Mouse (Mus musculus): ENCODE results near the gene Dxo. TPM values are rescaled to one million over a fixed set of nuclear protein-coding genes. Genes with fewer than 3 reads are reported as not detected.

Gene Dxo
- polyA plus RNA-seq, 1 experiment from 2014 or later, result 84.9 TPM

DNA sequence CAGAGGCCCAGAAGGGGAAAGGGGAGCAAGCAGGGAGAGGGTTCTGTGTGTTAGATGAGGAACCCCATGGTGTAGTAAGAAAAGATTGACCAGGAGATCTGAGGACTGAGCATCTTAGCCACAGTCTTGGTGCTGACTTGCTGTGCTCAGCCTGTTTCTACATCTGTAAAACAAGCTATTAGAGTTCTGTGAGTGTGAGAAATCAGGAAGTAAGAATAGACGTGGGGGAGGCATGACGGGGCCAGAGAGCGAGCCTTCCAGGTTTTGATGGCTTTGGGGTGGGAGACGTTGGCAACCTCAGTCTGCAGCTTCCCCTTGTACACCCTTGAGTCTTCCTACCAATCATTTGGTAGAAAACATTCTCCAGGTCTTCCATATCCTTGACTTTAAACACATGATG lies 21.9 kb downstream of the Dxo start:
- Histone ChIP-seq H3K27ac (ENCODE audit: low read depth, low read length) (no peak overlapping the region), H3K4me3 (ENCODE audit: low read depth, low read length) (no peak overlapping the region), H3K4me1 (replicated peaks; ENCODE audit: control insufficient read depth, insufficient read depth, low read length) (no peaks in the 10 kb centered on the region), H3K9ac (ENCODE audit: low read length) (no peak overlapping the region), H3K27me3 (ENCODE audit: control insufficient read depth, insufficient read depth, low read length) (no peaks in the 10 kb centered on the region), H3K36me3 (ENCODE audit: control insufficient read depth, insufficient read depth, low read length) (peaks cover 11% of the 10 kb centered on the region; the same call in 1 of the 2 replicates), H3K4me2 (ENCODE audit: low read depth, low read length, severe bottlenecking) (no peak overlapping the region), H3K9me3 (ENCODE audit: control insufficient read depth, low read length) (no peaks in the 10 kb centered on the region)
- 92% methylated on average over 4 of the region's 4 CpGs for WGBS
- ATAC-seq (replicated peaks; ENCODE audit: low FRiP score), result no peak
- no peak for DNase-seq (ENCODE audit: low spot score)

DNA sequence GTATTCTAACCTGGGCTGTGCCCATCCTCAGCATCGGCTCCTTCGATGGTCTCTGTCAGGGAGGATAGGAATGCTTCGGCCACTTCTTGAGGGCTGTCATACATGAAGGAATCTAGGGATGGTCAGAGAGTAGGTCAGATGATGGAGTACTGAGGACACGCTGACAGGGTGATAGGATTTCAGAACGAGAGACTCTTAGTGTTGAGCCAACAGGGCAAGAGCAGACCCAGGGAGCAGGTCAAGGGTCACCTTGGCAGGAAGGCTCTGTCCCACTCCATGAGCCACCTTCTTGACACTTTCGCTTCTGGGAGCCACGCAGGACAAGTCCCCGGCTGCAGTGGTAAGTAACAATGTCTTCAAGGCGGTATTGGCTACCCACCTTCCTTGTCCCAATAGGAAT lies 23.7 kb downstream of the Dxo start:
- H3K4me1 ChIP-seq (replicated peaks; ENCODE audit: control insufficient read depth, insufficient read depth, low read length), result no peaks in the 10 kb centered on the region
- H3K27me3 ChIP-seq (ENCODE audit: control insufficient read depth, insufficient read depth, low read length), result no peaks in the 10 kb centered on the region
- H3K27ac ChIP-seq (ENCODE audit: low read depth, low read length), result no peak overlapping the region
- 89% methylated on average over 9 of the region's 9 CpGs for WGBS
- no peak overlapping the region for H3K4me3 ChIP-seq (ENCODE audit: low read depth, low read length)
- no peak overlapping the region for H3K4me2 ChIP-seq (ENCODE audit: low read depth, low read length, severe bottlenecking)
- no peak for DNase-seq (ENCODE audit: low spot score)
- no peak for ATAC-seq (replicated peaks; ENCODE audit: low FRiP score)
- peaks cover 4% of the 10 kb centered on the region; the same call in 1 of the 2 replicates for H3K36me3 ChIP-seq (ENCODE audit: control insufficient read depth, insufficient read depth, low read length)
- H3K9ac ChIP-seq (ENCODE audit: low read length), result no peak overlapping the region
- H3K9me3 ChIP-seq (ENCODE audit: control insufficient read depth, low read length), result no peaks in the 10 kb centered on the region

- Histone ChIP-seq H3K9me3 (ENCODE audit: control insufficient read depth, low read length) (no peaks in the 10 kb centered on the region), H3K27me3 (ENCODE audit: control insufficient read depth, insufficient read depth, low read length) (no peaks in the 10 kb centered on the region), H3K27ac (ENCODE audit: low read depth, low read length) (no peak overlapping the region), H3K4me2 (ENCODE audit: low read depth, low read length, severe bottlenecking) (no peak overlapping the region), H3K4me3 (ENCODE audit: low read depth, low read length) (no peak overlapping the region), H3K4me1 (replicated peaks; ENCODE audit: control insufficient read depth, insufficient read depth, low read length) (no peaks in the 10 kb centered on the region), H3K36me3 (ENCODE audit: control insufficient read depth, insufficient read depth, low read length) (no peaks in the 10 kb centered on the region), H3K9ac (ENCODE audit: low read length) (no peak overlapping the region)
- ATAC-seq (replicated peaks; ENCODE audit: low FRiP score) (no peak), DNase-seq (ENCODE audit: low spot score) (no peak)
- 74% methylated on average over 13 of the region's 13 CpGs for WGBS
Measured at GRCm38 (mm10) chr17:34861704-34862415, 25.0 kb downstream of the Dxo start.

- ATAC-seq (replicated peaks; ENCODE audit: low FRiP score), result no peak
- Histone ChIP-seq H3K9ac (ENCODE audit: low read length) (no peak within 1 kb of the TSS), H3K4me1 (replicated peaks; ENCODE audit: control insufficient read depth, insufficient read depth, low read length) (no peaks in the 10 kb centered on the region), H3K27me3 (ENCODE audit: control insufficient read depth, insufficient read depth, low read length) (no peaks in the 10 kb centered on the region), H3K4me2 (ENCODE audit: low read depth, low read length, severe bottlenecking) (no peak within 1 kb of the TSS), H3K36me3 (ENCODE audit: control insufficient read depth, insufficient read depth, low read length) (no peaks in the 10 kb centered on the region), H3K27ac (ENCODE audit: low read depth, low read length) (no peak within 1 kb of the TSS), H3K4me3 (ENCODE audit: low read depth, low read length) (no peak within 1 kb of the TSS), H3K9me3 (ENCODE audit: control insufficient read depth, low read length) (no peaks in the 10 kb centered on the region)
- 73% methylated on average over 8 of the region's 8 CpGs for WGBS
- no peak for DNase-seq (ENCODE audit: low spot score)
Measured at GRCm38 (mm10) chr17:34862416-34863081, 25.7 kb downstream of the Dxo start, which contains the start of gene Cfb. Gene Cfb, minus strand, starts transcription at chr17:34862518.

DNA sequence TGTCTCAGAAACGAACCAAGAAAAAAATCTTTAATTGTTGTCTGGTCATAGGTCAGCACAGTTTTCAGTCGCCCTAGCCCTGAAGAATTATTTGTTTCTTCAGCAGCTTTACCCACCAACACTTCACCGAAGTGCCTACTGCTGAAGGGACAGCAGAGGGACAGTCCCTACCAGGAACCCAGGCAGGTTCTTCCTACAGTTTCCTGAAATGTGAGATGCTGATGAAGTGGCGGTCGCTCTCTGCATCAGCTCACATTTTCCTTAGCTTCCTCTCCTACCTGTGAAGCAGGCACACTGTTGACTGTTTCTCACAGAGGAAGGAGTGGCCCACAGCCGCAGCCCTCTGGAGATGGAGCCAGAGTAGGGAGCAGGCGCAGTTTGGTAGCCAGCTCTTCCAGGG lies 29.2 kb downstream of the Dxo start:
- 63% methylated on average over 7 of the region's 7 CpGs for WGBS
- no peaks in the 10 kb centered on the region for H3K36me3 ChIP-seq (ENCODE audit: control insufficient read depth, insufficient read depth, low read length)
- H3K4me1 ChIP-seq (replicated peaks; ENCODE audit: control insufficient read depth, insufficient read depth, low read length), result no peaks in the 10 kb centered on the region
- no peak overlapping the region for H3K27ac ChIP-seq (ENCODE audit: low read depth, low read length)
- H3K27me3 ChIP-seq (ENCODE audit: control insufficient read depth, insufficient read depth, low read length), result no peaks in the 10 kb centered on the region
- H3K4me3 ChIP-seq (ENCODE audit: low read depth, low read length), result no peak overlapping the region
- H3K9ac ChIP-seq (ENCODE audit: low read length), result no peak overlapping the region
- no peaks in the 10 kb centered on the region for H3K9me3 ChIP-seq (ENCODE audit: control insufficient read depth, low read length)
- no peak for DNase-seq (ENCODE audit: low spot score)
- no peak overlapping the region for H3K4me2 ChIP-seq (ENCODE audit: low read depth, low read length, severe bottlenecking)
- ATAC-seq (replicated peaks; ENCODE audit: low FRiP score), result no peak

DNA sequence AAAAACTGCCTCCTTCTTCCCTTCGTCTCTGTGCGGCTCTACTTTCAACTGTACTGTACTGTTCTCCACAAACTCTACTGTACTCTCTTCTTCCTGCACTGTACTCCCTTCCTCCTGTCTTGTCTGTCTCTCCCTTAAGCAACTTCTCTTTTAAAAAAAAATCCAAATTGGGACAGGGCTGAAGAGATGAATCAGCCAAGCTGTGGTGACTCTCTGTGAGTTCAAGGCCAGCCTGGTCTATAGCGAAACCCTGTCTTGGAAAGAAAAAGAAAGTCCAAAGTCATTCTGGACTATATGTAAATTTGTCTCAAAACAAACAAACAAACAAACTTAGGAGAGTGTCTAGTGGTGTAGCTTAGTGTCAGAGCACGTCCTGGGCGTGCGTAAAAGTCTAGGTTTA lies 37.5 kb downstream of the Dxo start:
- ATAC-seq (replicated peaks; ENCODE audit: low FRiP score), result no peak
- no peak overlapping the region for H3K4me3 ChIP-seq (ENCODE audit: low read depth, low read length)
- H3K4me1 ChIP-seq (replicated peaks; ENCODE audit: control insufficient read depth, insufficient read depth, low read length), result no peaks in the 10 kb centered on the region
- no peak overlapping the region for H3K27ac ChIP-seq (ENCODE audit: low read depth, low read length)
- H3K36me3 ChIP-seq (ENCODE audit: control insufficient read depth, insufficient read depth, low read length), result no peaks in the 10 kb centered on the region
- no peaks in the 10 kb centered on the region for H3K9me3 ChIP-seq (ENCODE audit: control insufficient read depth, low read length)
- H3K9ac ChIP-seq (ENCODE audit: low read length), result no peak overlapping the region
- H3K27me3 ChIP-seq (ENCODE audit: control insufficient read depth, insufficient read depth, low read length), result no peaks in the 10 kb centered on the region
- 93% methylated on average over 6 of the region's 6 CpGs for WGBS
- H3K4me2 ChIP-seq (ENCODE audit: low read depth, low read length, severe bottlenecking), result no peak overlapping the region
- DNase-seq (ENCODE audit: low spot score), result no peak

- H3K36me3 ChIP-seq (ENCODE audit: control insufficient read depth, insufficient read depth, low read length), result no peaks in the 10 kb centered on the region
- WGBS, result 65% methylated on average over 11 of the region's 11 CpGs
- H3K4me1 ChIP-seq (replicated peaks; ENCODE audit: control insufficient read depth, insufficient read depth, low read length), result no peaks in the 10 kb centered on the region
- H3K9me3 ChIP-seq (ENCODE audit: control insufficient read depth, low read length), result no peaks in the 10 kb centered on the region
- no peak within 1 kb of the TSS for H3K9ac ChIP-seq (ENCODE audit: low read length)
- no peak within 1 kb of the TSS for H3K4me2 ChIP-seq (ENCODE audit: low read depth, low read length, severe bottlenecking)
- no peak within 1 kb of the TSS for H3K4me3 ChIP-seq (ENCODE audit: low read depth, low read length)
- ATAC-seq (replicated peaks; ENCODE audit: low FRiP score) (no peak), DNase-seq (ENCODE audit: low spot score) (no peak)
- no peaks in the 10 kb centered on the region for H3K27me3 ChIP-seq (ENCODE audit: control insufficient read depth, insufficient read depth, low read length)
- H3K27ac ChIP-seq (ENCODE audit: low read depth, low read length), result no peak within 1 kb of the TSS
Measured at GRCm38 (mm10) chr17:34879336-34879879, 42.6 kb downstream of the Dxo start, which contains the start of gene Zbtb12. Gene Zbtb12, plus strand, starts transcription at chr17:34879483.

- Histone ChIP-seq H3K9me3 (ENCODE audit: control insufficient read depth, low read length) (no peaks in the 10 kb centered on the region), H3K27ac (ENCODE audit: low read depth, low read length) (no peak overlapping the region), H3K4me1 (replicated peaks; ENCODE audit: control insufficient read depth, insufficient read depth, low read length) (no peaks in the 10 kb centered on the region), H3K27me3 (ENCODE audit: control insufficient read depth, insufficient read depth, low read length) (no peaks in the 10 kb centered on the region), H3K4me3 (ENCODE audit: low read depth, low read length) (no peak overlapping the region), H3K4me2 (ENCODE audit: low read depth, low read length, severe bottlenecking) (no peak overlapping the region), H3K36me3 (ENCODE audit: control insufficient read depth, insufficient read depth, low read length) (no peaks in the 10 kb centered on the region), H3K9ac (ENCODE audit: low read length) (no peak overlapping the region)
- DNase-seq (ENCODE audit: low spot score) (no peak), ATAC-seq (replicated peaks; ENCODE audit: low FRiP score) (no peak)
Measured at GRCm38 (mm10) chr17:34881166-34881565, 44.3 kb downstream of the Dxo start.

Data from forebrain, embryonic 11.5 days (tissue).